Mouse (Mus musculus): ENCODE measurements around the gene Atp1a1. TPM values are rescaled to one million over a fixed set of nuclear protein-coding genes. Genes with fewer than 3 reads are reported as not detected.

Atp1a1 gene
- 363 TPM for total RNA-seq (2023)

DNA sequence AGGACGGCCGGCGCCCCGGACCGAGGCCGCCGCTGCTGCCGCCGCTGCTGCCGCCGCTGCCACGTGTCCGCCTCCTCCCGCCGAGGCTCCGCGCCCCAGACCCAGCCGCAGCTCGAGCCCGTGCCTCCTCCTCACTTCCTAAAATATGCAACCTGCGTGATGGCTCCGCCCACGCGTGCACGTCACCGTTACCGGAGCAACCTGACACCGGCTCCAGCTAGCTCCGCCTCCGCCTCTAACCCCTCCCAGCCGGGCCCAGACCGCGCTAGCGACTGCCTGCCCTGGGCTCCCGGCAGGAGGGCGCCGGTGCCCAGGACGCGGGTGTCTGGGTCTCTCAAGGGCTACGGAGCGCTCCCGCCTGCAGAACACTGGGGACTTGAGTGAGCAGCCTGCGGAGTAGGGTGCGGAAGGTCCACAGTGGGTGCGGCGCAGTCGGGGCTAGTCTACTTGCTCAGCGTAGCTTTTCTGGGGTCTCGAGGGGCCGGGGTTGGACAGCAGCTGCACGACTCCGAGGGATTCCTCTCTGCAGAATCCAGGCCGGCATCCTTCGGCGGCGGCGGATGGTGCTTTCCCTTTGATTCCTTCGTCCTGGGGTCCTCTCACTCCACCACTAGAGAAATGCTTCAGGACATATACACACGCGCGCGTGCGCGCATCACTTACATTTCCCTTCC lies at the start of gene Atp1a1:
Gene Atp1a1, minus strand, starts transcription at position 135 of the 674 bp plus-strand sequence.

Other genes with a start within 250 kb of the Atp1a1 start
- 4.6 TPM for gene Igsf3, start 227.6 kb downstream of the Atp1a1 start, total RNA-seq (2023)
- not detected for gene Mab21l3, start 244.3 kb upstream of the Atp1a1 start, total RNA-seq (2023)

Data from CD8-positive naive resting alpha-beta T cell, adult 57 days (primary cell).